ENCODE assay signal across 9 mouse cellular contexts in genomic region chr9:121641235-121641915, GRCm38 (mm10). TPM values are rescaled to one million over a fixed set of nuclear protein-coding genes. Genes with fewer than 3 reads are reported as not detected.
DNase-seq lines count a peak whose midpoint lies in the region; ATAC-seq and TF ChIP-seq lines count a peak whose summit lies in the region.
"Had no signal": no experiment of that assay in that cellular context is flagged by ENCODE, and none has a peak within 500 bp of the region (broad histone marks: within the 10 kb centered on the region; RNA-seq: fewer than 3 reads in every experiment).

No protein-coding gene starts in this region.

- no peak for DNase-seq in frontal cortex, postnatal 25 days (ENCODE audit: low spot score in 2 of 2)
- DNase-seq in WW6 (ENCODE audit: low read depth, low spot score) = peak; percentile 16
- peak in 1 of 2 experiments; percentile 45 for DNase-seq in left cerebral cortex, adult 2 months (ENCODE audit: extremely low spot score in 1 of 2, low spot score in 2 of 2)
- DNase-seq in midbrain, embryonic 14.5 days = peak; percentile 41
- no peak for DNase-seq in adrenal gland, postnatal 4 days (ENCODE audit: low spot score in 2 of 2)
- DNase-seq in urinary bladder, adult 18-20 months (ENCODE audit: low spot score in 2 of 2) = no peak

- ATAC-seq in frontal cortex, adult (ENCODE audit: low TSS enrichment) = peak; percentile 8; the same call in 1 of the 2 replicates
- ATAC-seq in granulocyte monocyte progenitor cell, adult 5-6 weeks (replicated peaks; ENCODE audit: poor library complexity, severe bottlenecking) = peak; percentile 13; the same call in 1 of the 2 replicates
- no peak for ATAC-seq in midbrain, embryonic 14.5 days (ENCODE audit: low FRiP score, low TSS enrichment)

- H3K4me3 ChIP-seq in left cerebral cortex, adult 2 months = peak overlapping the region; percentile 59
- peak overlapping the region; percentile 48 for H3K4me3 ChIP-seq in midbrain, embryonic 14.5 days (replicated peaks; ENCODE audit: low read depth, low read length)
- H3K4me3 ChIP-seq: erythroblast, embryonic 14.5 days had no signal

- H3K27me3 ChIP-seq in midbrain, embryonic 14.5 days (ENCODE audit: control insufficient read depth, insufficient read depth, low read length) = peaks cover 40% of the 10 kb centered on the region

- WGBS in midbrain, embryonic 14.5 days = 15% methylated on average over 27 of the region's 27 CpGs

- intact Hi-C loops in left cerebral cortex, adult 2 months (cut with DNase I) = no loop called here

- H3K36me3 ChIP-seq in midbrain, embryonic 14.5 days (ENCODE audit: control insufficient read depth, insufficient read depth, low read length) = no peaks in the 10 kb centered on the region

- H3K4me1 ChIP-seq in midbrain, embryonic 14.5 days (ENCODE audit: control insufficient read depth, insufficient read depth, low read length) = peaks cover 16% of the 10 kb centered on the region

- no peak; the same call in 1 of the 2 replicates for TF ChIP-seq CTCF in left cerebral cortex, adult 2 months (IDR thresholded peaks at IDR 0.05)

- peak overlapping the region; percentile 89 for H3K4me2 ChIP-seq in midbrain, embryonic 14.5 days (ENCODE audit: low read length)

- H3K9me3 ChIP-seq in midbrain, embryonic 14.5 days (ENCODE audit: control insufficient read depth, low read length) = no peaks in the 10 kb centered on the region

- peak overlapping the region; percentile 93 for H3K27ac ChIP-seq in left cerebral cortex, adult 2 months
- H3K27ac ChIP-seq in midbrain, embryonic 14.5 days (replicated peaks; ENCODE audit: low read depth, low read length) = no peak overlapping the region

- peak overlapping the region; percentile 62 for H3K9ac ChIP-seq in midbrain, embryonic 14.5 days (replicated peaks; ENCODE audit: low read length)

RNA-seq across cellular contexts. Expression of gene Lyzl4, which starts 0.5 kb away (rescaled TPM):
- total RNA-seq in granulocyte monocyte progenitor cell, adult 5-6 weeks (2014; fragmentation: Nextera tagmentation) = not detected in 2 replicates
- not detected in 2 replicates for total RNA-seq in granulocyte monocyte progenitor cell, adult 5-6 weeks (2017)
- 1 to 10 TPM; 1.7 to 2.3 TPM for total RNA-seq in left cerebral cortex, adult 2 months (2021)
- not detected in 2 replicates for polyA plus RNA-seq in midbrain, embryonic 14.5 days (2014; fragmentation: Nextera tagmentation; extraction: Ambion mirVana)
- under 1 TPM in 1 of 2 experiments, not detected in 1; 0.31 TPM for total RNA-seq in adrenal gland, postnatal 4 days (2021)
- polyA plus RNA-seq: erythroblast, embryonic 14.5 days had no signal

RNA-seq across cellular contexts. Expression of gene Vipr1, which starts 1.1 kb away (rescaled TPM):
- not detected in 2 replicates for total RNA-seq in granulocyte monocyte progenitor cell, adult 5-6 weeks (2014; fragmentation: Nextera tagmentation)
- total RNA-seq in granulocyte monocyte progenitor cell, adult 5-6 weeks (2017) = not detected in 2 replicates
- 10 to 100 TPM; 27.7 to 28.1 TPM for total RNA-seq in left cerebral cortex, adult 2 months (2021)
- polyA plus RNA-seq in midbrain, embryonic 14.5 days (2014; fragmentation: Nextera tagmentation; extraction: Ambion mirVana) = 0.08 and 0.25 TPM in 2 replicates
- total RNA-seq in adrenal gland, postnatal 4 days (2021) = 1 to 10 TPM in 1 of 2 experiments, under 1 TPM in 1; 0.64 to 1.7 TPM
- polyA plus RNA-seq: erythroblast, embryonic 14.5 days had no signal

Comparison
In these comparisons a context has a peak if more than half of its experiments do, and no peak if none do; other contexts are left out.
1. DNase-seq: peak in WW6 (single experiment) and midbrain, embryonic 14.5 days (single experiment); none in frontal cortex, postnatal 25 days (0 of 2), adrenal gland, postnatal 4 days (0 of 2) and urinary bladder, adult 18-20 months (0 of 2).
2. RNA of gene Vipr1, which starts 1.1 kb away (total RNA-seq): 27.7 to 28.1 TPM in left cerebral cortex, adult 2 months; 0.64 to 1.7 TPM in adrenal gland, postnatal 4 days and not detected in granulocyte monocyte progenitor cell, adult 5-6 weeks; every median in the first group is over 10 times any median in the second.